Mouse (Mus musculus) adrenal gland (tissue): ENCODE results near the gene Pcmt1.
"Not testable (repeated sequence)": the region's sequence is repeated elsewhere in the genome, so short reads cannot be mapped to it uniquely, and the experiment has no call there.

Experiments
- intact Hi-C: fragments of 180-260 bp; cut with DNase I; formaldehyde crosslinking; loops from one replicate; pipeline ENCODE4 v1.15.1; 2025

The Pcmt1 gene

DNA sequence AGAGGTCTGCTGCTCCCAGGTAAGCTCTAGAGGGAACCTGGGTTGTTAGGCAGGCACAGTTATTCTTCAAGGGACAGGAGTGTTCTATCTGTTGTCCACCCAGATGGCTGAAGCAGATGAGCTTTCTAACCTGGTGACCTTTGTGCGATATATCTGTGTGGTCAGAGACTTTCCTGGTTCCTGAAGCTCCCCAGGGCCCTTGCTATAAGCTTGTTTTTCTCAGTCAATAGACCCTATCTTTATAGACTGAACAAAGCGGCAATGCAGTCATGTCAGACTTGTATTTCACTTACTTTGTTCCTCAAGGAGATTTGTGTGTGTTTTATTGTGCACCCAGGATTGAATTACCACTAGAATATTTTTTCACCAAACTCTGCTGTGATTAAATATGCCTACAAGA, 29.9 kb downstream of the Pcmt1 start:
- intact Hi-C loops, result no loop called here

DNA sequence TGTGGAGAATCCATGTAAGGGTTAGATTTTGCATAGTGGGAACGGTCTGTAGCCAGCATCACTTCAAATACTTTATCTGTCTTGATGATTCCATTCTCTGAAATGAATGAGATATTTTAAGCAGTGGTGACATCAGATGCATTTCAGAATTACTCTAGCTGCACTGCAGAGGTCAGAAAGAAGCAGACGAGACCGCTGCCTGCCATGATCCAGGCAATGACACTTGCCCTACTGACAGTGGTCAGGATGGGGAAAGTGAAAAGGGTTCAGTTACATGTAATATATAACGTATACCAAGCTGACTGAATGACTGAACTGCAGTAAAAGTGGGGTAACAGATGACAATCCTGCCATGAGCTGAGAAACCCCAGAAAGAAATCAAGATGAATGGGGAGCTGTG, 31.9 kb downstream of the Pcmt1 start:
- intact Hi-C loops, result no loop called here

DNA sequence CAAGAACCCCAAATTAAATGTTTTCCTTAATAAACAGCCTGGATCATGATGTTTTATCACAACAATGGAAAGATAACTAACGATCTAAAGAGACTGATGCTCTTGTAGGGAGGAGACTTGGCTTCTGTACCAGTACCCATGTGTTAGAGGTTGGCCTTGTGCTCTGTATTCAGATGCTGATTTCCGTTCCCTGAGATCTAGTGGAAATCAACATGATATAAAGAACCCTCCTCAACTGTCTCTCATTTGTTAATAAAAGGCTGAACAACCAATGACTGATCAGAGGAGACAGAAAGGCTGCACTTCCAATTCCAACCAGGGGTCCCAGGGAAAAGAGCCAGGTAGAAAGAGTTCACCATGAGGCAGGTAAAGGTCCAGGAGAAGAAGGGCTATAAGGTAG, 35.0 kb downstream of the Pcmt1 start:
- intact Hi-C loops, result no loop called here

DNA sequence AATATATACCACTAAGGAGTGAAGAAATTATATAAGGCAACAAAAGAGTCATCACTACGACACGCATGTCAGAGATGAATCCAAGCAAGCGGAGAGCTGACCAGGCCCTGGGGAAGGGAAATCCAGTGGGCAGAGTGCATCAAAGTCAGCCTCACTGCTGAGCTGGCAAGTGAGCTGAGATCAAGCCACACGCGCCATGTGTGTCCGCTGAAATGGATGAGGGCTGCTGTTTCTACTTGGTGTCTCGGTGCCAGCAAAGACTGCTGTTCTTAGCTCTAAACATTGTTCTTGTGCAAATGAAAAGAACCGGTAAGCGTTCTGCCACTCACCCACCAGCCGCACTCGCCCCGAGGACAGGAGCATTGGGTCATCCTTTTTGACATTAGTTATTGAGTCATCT, 40.6 kb downstream of the Pcmt1 start:
- intact Hi-C loops, result no loop called here

DNA sequence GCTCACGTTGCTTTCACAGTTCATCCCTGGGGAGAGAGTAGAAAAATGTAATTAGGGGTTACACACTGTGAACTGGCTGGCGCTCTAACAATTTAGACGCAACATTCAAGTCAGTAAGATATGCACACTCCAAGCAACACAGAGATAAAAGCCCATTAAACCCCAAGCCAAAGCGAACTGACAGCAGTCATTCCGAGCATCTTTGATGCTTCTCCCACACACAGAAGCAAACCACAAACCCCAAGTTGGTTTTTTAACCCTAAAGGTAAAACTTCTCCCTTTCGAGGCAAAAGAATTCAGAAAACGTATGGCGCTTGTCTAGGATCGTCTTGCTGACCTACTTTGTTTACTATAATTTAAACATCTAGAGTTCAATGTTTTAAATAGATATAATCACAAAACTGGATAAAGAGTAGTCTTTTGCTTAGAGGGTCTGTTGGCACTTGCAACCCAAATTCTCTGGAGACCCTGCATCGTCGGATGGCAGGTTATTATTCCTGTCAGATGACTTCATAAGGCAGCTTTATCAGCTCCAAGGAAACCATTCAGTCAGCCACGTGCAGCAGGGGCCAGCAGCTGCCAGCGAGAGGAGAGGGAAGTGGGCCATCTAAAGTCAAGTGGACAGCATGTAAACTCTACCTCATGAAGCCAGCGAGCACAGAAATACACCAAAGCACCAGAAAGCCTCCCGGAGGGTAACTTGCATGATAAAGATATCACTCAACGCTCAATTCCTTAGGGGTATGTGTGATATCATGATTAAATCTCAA, 49.8 kb downstream of the Pcmt1 start:
- intact Hi-C loops, result no loop called here

DNA sequence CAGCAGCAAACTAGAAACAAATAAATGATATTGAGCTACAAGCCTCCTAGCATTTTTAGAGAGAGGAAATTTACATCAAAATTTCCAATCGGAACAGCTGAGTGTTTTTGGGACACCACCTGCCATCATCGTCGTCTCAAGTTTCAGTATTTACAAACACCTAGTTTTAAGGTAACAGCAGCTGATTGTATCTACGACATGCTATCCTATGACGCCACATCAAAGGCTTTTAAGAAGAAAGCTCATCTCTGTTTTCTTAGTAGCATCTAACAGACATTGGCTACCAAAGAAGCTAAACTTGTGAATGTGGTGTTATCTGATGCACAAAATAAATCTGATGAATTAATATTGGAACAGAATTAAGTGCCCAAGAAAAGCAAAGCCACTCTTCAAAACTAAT, 50.6 kb downstream of the Pcmt1 start:
- intact Hi-C loops, result no loop called here

DNA sequence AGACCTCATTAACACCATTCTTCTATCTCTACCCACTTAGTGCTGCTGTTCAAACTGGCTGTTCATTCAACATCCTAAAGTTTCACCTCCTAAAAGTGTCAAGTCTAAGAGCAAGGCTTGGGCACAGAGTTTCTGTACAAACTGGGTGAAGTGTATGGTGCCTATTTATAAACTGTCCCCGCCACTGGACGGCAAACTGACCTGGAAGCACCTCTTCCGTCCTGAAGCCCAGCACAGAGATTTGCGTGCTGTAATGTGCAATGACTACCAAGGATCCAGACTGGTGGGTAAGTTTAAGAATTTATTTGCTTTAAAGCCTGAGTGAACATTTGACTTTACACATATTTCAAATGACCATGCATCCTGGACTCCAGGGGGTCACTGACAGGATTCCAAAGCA, 51.8 kb downstream of the Pcmt1 start:
- intact Hi-C loops, result no loop called here

DNA sequence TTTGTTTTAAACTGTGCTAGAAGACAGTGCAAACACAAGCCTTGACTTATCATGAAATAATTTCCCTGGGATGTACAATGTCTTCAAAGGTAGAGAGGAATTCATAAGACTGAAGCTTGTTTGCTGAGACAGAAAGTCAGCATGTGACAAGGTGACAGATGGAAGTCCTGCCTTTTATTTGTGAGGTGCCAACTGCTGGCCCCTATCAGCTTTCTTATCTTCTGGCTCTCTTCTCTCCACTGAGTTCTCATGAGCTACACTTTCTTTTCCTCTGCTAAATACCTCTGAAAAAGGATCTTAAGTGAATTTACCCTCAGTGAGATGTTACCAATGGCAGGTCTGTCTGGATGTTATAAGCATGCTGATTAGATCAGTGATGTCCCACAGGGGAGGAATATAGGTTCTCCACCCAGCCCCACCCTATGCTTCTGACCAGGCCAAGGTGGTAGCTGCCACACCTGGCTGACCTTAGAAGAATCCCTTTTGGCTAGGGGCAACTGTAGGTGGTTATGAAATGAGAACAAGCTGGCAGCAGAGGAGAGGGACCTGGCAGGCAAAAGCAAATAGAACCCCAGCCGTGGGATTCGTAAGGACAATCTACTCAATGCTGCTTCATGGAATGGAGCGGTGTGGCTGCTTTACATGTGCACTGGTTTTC, 56.9 kb downstream of the Pcmt1 start:
- intact Hi-C loops, result no loop called here

DNA sequence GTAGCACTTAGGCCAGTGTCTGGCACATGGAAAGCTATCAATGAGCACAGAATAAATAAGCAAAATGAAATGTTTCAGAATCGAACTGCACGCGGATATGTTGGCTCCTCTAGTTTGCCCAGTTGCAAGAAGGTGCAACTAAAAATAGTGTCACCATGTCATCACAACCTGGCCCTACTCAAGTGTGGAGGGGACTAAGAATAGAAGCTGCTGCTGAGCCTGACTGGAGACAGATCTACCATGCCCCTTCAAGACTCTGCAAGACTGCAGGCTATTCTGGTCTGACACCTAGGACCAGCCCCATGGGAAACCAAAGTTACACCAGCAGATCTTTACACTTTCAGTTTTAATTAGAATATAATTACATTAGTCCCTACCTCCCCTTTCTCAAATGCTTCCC, 58.6 kb downstream of the Pcmt1 start:
- intact Hi-C loops, result no loop called here

DNA sequence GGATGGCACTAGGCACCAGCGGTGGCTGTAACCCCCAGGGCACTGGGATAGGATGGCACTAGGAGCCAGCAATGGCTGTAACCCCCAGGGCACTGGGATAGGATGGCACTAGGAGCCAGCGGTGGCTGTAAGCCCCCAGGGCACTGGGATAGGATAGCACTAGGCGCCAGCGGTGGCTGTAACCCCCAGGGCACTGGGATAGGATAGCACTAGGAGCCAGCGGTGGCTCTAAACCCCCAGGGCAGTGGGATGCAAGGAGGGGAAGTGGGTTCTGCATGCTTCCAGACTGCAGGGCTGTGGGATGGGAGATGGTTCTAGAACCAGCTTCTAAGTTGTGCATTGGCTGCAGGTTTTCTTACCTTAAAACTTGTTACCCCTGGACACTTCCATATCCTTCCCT, 60.2 kb downstream of the Pcmt1 start:
- intact Hi-C loops, result no loop called here

DNA sequence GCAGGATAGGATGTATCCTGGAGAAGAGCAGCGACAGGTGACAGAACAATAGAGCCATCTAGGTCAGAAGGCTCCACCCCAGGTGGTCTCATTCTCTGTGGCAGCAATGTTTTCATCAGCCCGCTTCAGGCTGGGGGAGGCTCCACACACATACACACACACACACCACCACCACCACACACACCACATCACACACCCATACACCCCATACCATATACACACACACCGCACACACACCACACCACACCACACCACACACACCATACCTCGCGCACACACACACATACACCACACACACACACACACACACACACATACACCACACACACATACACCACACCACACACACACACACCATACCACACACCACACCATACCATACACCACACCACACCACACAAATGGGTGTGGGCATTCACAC, 61.1 kb downstream of the Pcmt1 start:
- intact Hi-C loops, result no loop called here

DNA sequence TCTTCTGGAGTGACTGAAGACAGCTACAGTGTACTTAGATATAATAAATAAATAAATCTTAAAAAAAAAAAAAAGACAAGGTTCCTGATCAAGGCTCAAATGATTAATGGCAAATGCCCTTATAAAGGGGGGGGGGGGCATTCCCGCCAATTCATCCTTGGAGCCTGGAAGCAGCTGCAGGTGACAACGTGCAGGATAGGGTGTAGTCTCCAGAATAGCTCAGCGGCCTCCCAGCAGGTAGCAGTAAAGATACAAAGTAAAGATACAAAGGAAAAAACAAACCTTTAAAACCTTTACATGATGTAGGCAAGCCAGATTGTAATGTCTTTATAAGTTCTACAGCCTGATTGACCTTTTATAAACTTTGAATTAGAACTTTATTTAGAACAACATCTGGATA, 63.4 kb downstream of the Pcmt1 start:
- intact Hi-C loops, result not testable (repeated sequence)

DNA sequence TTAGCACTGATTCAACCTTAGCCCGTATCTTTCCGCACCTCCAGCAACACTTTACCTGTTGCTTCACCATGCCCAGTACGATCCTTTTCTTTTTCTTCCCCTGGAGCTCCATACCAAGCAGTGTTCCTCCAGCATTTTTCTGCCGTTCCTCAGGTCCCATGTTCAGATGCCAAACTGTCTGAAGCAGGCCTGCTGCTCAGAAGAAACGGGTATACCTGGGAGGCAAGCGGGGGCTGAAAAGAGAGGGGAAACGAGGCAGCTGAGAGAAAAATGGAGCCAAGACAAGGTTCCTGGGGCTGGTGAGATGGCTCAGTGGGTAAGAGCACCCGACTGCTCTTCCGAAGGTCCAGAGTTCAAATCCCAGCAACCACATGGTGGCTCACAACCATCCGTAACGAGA, 63.8 kb downstream of the Pcmt1 start:
- intact Hi-C loops, result not testable (repeated sequence)

DNA sequence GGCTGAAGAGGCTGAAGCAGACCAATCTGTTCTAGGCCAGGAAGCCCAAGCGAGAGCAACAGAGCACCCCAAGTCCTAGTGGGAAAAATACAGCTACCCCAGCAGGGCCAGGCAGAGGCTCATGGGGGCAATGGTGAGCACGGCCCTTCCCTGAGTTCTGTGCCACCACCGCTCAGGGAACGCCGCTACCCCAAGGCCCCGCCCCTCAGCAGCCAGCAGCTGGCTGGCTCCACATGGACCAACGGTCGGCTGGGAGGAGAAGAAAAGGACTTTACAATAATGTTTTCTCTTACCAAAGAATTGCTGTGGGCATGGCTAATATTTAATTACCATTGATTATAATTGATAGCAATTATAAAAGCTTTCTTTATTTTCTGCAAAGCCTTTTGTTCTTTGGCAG, 66.1 kb downstream of the Pcmt1 start:
- intact Hi-C loops, result no loop called here

DNA sequence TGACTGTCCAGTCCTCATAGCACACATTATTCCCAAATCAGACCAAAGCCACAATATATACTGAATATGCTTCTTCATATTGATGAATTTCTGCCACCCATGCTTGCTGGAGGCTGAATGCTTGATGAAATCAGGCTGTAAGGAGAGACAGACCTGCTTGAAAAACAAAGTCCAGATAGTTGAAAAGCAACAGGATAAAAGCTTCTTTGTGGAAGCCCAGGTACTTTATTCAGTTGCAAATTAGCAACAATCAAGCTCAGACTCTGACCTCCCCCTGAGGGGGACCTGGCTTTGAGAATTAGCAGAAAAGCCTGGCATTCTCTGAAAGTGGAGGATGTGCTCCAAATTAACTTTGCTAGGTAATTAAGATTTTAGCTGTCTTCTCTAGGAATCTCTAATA, 68.7 kb downstream of the Pcmt1 start:
- intact Hi-C loops, result not testable (repeated sequence)

DNA sequence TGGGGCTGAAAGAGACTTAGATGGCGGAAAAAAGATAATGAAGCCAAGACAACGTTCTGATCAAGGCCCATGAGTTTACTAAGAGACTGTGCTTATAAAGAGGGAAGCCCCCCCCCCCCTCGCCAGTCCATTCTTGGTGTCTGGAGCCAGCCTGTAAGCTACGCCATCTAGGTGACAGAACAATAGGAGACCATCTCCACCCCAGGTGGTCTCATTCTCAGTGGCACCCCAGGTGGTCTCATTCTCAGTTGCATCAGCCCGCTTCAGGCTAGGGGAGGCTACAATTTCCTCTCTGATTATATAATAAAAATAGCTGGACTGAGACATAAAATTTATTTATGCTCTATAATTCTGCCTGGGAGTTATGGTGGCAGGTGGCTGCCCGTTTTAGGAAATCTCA, 69.3 kb downstream of the Pcmt1 start:
- intact Hi-C loops, result no loop called here

DNA sequence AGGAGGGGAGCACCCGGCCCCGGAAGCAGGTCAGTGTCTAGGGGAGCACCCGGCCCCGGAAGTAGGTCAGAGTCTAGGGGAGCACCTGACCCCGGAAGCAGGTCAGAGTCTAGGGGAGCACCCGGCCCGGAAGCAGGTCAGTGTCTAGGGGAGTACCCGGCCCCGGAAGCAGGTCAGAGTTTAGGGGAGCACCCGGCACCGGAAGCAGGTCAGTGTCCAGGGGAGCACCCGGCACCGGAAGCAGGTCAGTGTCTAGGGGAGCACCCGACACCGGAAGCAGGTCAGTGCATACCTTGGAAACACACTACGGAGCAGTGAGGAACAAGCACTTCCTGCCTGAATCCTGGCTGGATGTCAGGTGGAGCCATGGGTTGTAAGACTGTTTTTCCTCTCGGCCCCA, 72.3 kb downstream of the Pcmt1 start:
- intact Hi-C loops, result no loop called here

DNA sequence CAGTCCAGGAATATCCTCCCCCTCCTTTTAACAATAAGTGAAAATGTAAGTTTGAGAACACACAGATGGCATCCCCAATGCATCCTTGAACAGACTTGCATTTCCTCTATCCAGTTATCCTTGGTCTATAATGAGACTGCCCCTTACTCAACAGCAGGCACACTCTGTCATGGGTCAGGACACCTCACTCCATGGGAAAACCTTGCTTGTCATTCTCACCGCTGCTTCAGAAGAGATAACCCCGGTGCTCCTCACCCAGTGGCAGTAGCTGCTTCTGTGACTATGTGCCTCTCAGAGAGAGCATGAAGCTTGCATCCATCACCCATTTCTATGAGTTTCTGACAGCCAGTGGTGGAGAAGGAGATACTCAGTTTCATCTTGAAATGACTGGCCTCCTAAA, 74.5 kb downstream of the Pcmt1 start:
- intact Hi-C loops, result no loop called here

DNA sequence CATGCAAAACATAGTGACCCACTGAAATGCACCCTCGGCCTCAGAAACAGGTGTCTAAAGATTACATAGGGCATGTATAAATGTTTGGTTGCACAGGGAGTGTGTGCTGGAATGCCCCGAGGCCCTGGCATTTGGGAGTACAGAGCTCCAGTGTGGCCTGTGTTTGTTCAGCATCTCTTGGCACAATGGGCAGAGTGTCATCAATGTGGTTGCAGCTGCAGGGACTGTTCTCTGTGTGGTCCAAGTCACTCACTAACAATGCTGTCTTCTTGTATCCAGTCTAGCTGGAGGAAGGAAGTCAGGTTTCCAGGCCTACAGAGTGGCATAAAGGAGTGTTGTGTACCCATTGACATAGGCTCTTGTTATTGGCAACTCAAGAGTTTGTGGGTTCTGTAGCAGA, 75.8 kb downstream of the Pcmt1 start:
- intact Hi-C loops, result no loop called here

DNA sequence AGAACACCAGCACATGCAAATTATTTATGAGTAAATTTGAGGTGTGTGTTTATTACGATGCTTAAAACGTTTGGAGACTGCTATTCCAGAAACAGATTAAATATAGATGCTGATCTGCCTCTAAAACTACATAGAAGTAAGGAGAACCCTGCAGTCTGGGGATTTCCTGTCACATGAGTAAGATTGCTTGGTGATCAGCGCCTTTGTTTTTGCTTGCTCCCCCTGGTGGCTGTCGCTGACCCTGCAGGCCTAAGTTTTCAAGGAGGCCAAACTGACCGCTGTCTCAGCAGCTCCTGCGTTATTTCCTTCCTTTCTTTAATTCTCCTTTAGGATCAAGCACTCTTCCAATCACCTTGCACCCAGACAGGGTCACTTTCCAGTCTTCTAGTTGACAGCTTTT, 80.3 kb downstream of the Pcmt1 start:
- intact Hi-C loops, result loop anchor here (1.0 to 5.0 kb wide), 2 partner anchors 131 to 268 kb away; no protein-coding TSS in a partner anchor

DNA sequence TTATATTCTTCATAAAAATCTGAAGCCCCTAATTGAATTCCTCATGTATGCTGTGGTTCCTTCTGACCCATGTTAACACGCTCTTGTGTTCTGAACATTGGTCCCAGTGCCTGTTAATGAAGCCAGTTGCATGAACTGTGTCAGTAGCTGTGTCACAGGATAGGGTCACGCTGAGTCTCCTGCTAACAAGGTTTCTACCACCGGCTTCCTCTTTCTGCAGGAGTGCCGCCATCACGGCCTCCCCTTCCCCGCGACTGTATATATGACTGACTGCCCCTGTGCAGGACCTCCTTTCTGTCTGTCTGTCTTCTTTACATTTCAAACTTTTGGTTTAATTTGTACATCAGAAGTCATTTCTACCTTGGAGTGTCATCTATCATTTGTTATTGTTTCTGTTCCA, 82.8 kb downstream of the Pcmt1 start:
- intact Hi-C loops, result no loop called here

DNA sequence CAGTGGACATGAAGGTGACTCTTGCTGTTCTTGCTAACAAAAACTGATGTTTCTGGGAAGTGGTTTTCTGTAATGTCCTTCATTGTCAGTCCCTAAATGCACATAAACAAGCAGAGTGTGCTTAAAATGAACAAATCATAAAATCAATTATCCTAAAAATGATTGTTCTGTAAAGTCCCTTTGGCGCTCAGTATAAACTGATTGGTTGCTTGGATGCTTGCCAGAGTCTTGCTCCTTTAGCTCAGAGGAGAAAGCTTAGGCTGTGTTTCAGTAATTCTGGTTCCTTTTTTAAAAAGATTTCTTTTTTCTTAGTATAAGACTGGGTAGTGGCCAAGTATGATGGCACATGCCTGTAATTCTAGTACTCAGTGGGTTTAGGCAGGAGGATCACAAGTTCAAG, 84.7 kb downstream of the Pcmt1 start:
- intact Hi-C loops, result no loop called here

DNA sequence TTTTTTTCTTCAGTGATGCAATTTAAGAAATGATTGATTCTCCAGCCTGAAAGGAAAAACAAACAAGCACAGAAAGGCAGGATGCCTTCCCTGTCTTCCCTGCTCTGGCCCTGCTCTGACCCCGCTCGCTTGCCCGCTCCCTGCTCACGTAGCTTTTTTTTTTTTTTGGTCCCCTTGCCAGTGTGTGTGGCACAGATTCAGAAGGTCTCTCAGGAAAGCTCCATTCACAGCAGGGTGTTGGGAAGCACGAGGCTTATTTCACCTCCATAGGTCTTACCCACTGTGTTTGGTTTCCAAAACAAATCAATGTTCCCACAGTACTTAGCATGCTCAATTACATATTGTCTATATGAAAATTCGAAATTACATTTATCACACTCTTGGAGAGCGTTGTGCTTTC, 86.1 kb downstream of the Pcmt1 start:
- intact Hi-C loops, result no loop called here
